Mouse (Mus musculus): Measurements from ENCODE around the gene Sart3. TPM values are rescaled to one million over a fixed set of nuclear protein-coding genes. Genes with fewer than 3 reads are reported as not detected.
A peak's percentile ranks its signal among the peaks of the same experiment; 100 is the strongest.
"Not testable (repeated sequence)": the region's sequence is repeated elsewhere in the genome, so short reads cannot be mapped to it uniquely, and the experiment has no call there.

The Sart3 gene
- polyA plus RNA-seq, 1 experiment, result 10.7 TPM

- WGBS, result 73% methylated on average over 7 of the region's 7 CpGs
- H3K4me1 ChIP-seq (ENCODE audit: control insufficient read depth, insufficient read depth, insufficient read length, low read length), result peaks cover 6% of the 10 kb centered on the region; the same call in 1 of the 2 replicates
- no peak for TF ChIP-seq CTCF (IDR thresholded peaks at IDR 0.05; ENCODE audit: extremely low read depth, insufficient read length, insufficient replicate concordance, low read depth, low read length)
- no peak for TF ChIP-seq POLR2A (IDR thresholded peaks at IDR 0.05; ENCODE audit: low read depth, low read length)
- H3K4me3 ChIP-seq (ENCODE audit: low read depth, low read length), result no peak overlapping the region
- no peak overlapping the region for H3K27ac ChIP-seq (ENCODE audit: insufficient read depth, low read depth, low read length)
- H3K27me3 ChIP-seq (ENCODE audit: control insufficient read depth, insufficient read depth, low read length), result 0 out of 2 replicates have a peak, but pooled peaks cover 6% of the 10 kb centered on the region
- H3K36me3 ChIP-seq (ENCODE audit: control insufficient read depth, insufficient read depth, low read length), result peaks cover 15% of the 10 kb centered on the region
These were observed 8.9 kb upstream of the Sart3 start for GRCm38 (mm10) chr5:113781254-113781653.

GRCm38 (mm10) chr5:113780763-113781162 lies 8.5 kb upstream of the Sart3 start:
- TF ChIP-seq POLR2A (IDR thresholded peaks at IDR 0.05; ENCODE audit: low read depth, low read length) (no peak), CTCF (IDR thresholded peaks at IDR 0.05; ENCODE audit: extremely low read depth, insufficient read length, insufficient replicate concordance, low read depth, low read length) (no peak)
- H3K36me3 ChIP-seq (ENCODE audit: control insufficient read depth, insufficient read depth, low read length), result peaks cover 20% of the 10 kb centered on the region
- 0 out of 2 replicates have a peak, but pooled peaks cover 6% of the 10 kb centered on the region for H3K27me3 ChIP-seq (ENCODE audit: control insufficient read depth, insufficient read depth, low read length)
- H3K4me3 ChIP-seq (ENCODE audit: low read depth, low read length), result no peak overlapping the region
- peaks cover 10% of the 10 kb centered on the region; the same call in 1 of the 2 replicates for H3K4me1 ChIP-seq (ENCODE audit: control insufficient read depth, insufficient read depth, insufficient read length, low read length)
- WGBS, result 89% methylated on average over 5 of the region's 5 CpGs
- no peak overlapping the region for H3K27ac ChIP-seq (ENCODE audit: insufficient read depth, low read depth, low read length)

- H3K36me3 ChIP-seq (ENCODE audit: control insufficient read depth, insufficient read depth, low read length), result peaks cover 24% of the 10 kb centered on the region
- no peak overlapping the region for H3K27ac ChIP-seq (ENCODE audit: insufficient read depth, low read depth, low read length)
- TF ChIP-seq CTCF (IDR thresholded peaks at IDR 0.05; ENCODE audit: extremely low read depth, insufficient read length, insufficient replicate concordance, low read depth, low read length) (no peak), POLR2A (IDR thresholded peaks at IDR 0.05; ENCODE audit: low read depth, low read length) (no peak)
- WGBS, result 98% methylated on average over 3 of the region's 3 CpGs
- H3K4me3 ChIP-seq (ENCODE audit: low read depth, low read length), result no peak overlapping the region
- peaks cover 12% of the 10 kb centered on the region; the same call in 1 of the 2 replicates for H3K4me1 ChIP-seq (ENCODE audit: control insufficient read depth, insufficient read depth, insufficient read length, low read length)
- 0 out of 2 replicates have a peak, but pooled peaks cover 6% of the 10 kb centered on the region for H3K27me3 ChIP-seq (ENCODE audit: control insufficient read depth, insufficient read depth, low read length)
These were observed 7.9 kb upstream of the Sart3 start for GRCm38 (mm10) chr5:113780082-113780752.

- TF ChIP-seq CTCF (IDR thresholded peaks at IDR 0.05; ENCODE audit: extremely low read depth, insufficient read length, insufficient replicate concordance, low read depth, low read length), result no peak
- no peak for TF ChIP-seq POLR2A (IDR thresholded peaks at IDR 0.05; ENCODE audit: low read depth, low read length)
- Histone ChIP-seq H3K27me3 (ENCODE audit: control insufficient read depth, insufficient read depth, low read length) (0 out of 2 replicates have a peak, but pooled peaks cover 6% of the 10 kb centered on the region), H3K36me3 (ENCODE audit: control insufficient read depth, insufficient read depth, low read length) (peaks cover 30% of the 10 kb centered on the region), H3K4me1 (ENCODE audit: control insufficient read depth, insufficient read depth, insufficient read length, low read length) (peaks cover 12% of the 10 kb centered on the region; the same call in 1 of the 2 replicates), H3K27ac (ENCODE audit: insufficient read depth, low read depth, low read length) (no peak overlapping the region), H3K4me3 (ENCODE audit: low read depth, low read length) (no peak overlapping the region)
- WGBS, result 67% methylated on average over 5 of the region's 5 CpGs
These were observed 7.3 kb upstream of the Sart3 start for GRCm38 (mm10) chr5:113779569-113779968.

- peaks cover 12% of the 10 kb centered on the region; the same call in 1 of the 2 replicates for H3K4me1 ChIP-seq (ENCODE audit: control insufficient read depth, insufficient read depth, insufficient read length, low read length)
- H3K4me3 ChIP-seq (ENCODE audit: low read depth, low read length), result not testable (repeated sequence)
- WGBS, result 83% methylated on average over 8 of the region's 8 CpGs
These were observed 5.4 kb upstream of the Sart3 start for GRCm38 (mm10) chr5:113777728-113778127.

GRCm38 (mm10) chr5:113776896-113777226 lies 4.6 kb upstream of the Sart3 start:
- TF ChIP-seq POLR2A (IDR thresholded peaks at IDR 0.05; ENCODE audit: low read depth, low read length), result no peak
- TF ChIP-seq CTCF (IDR thresholded peaks at IDR 0.05; ENCODE audit: extremely low read depth, insufficient read length, insufficient replicate concordance, low read depth, low read length), result no peak
- Histone ChIP-seq H3K4me1 (ENCODE audit: control insufficient read depth, insufficient read depth, insufficient read length, low read length) (peaks cover 12% of the 10 kb centered on the region; the same call in 1 of the 2 replicates), H3K4me3 (ENCODE audit: low read depth, low read length) (no peak overlapping the region), H3K36me3 (ENCODE audit: control insufficient read depth, insufficient read depth, low read length) (peaks cover 33% of the 10 kb centered on the region), H3K27ac (ENCODE audit: insufficient read depth, low read depth, low read length) (peak overlapping the region; percentile 62), H3K27me3 (ENCODE audit: control insufficient read depth, insufficient read depth, low read length) (no peaks in the 10 kb centered on the region)
- 74% methylated on average over 8 of the region's 8 CpGs for WGBS

More at GRCm38 (mm10) chr5:113777728-113778127, 5.4 kb upstream of the Sart3 start:
- H3K27ac ChIP-seq (ENCODE audit: insufficient read depth, low read depth, low read length); H3K27me3 ChIP-seq (ENCODE audit: control insufficient read depth, insufficient read depth, low read length): not testable (repeated sequence)
- H3K36me3 ChIP-seq (ENCODE audit: control insufficient read depth, insufficient read depth, low read length), result peaks cover 33% of the 10 kb centered on the region

GRCm38 (mm10) chr5:113776128-113776895 lies 4.0 kb upstream of the Sart3 start:
- H3K27ac ChIP-seq (ENCODE audit: insufficient read depth, low read depth, low read length), result peak overlapping the region; percentile 62
- peaks cover 33% of the 10 kb centered on the region for H3K36me3 ChIP-seq (ENCODE audit: control insufficient read depth, insufficient read depth, low read length)
- H3K27me3 ChIP-seq (ENCODE audit: control insufficient read depth, insufficient read depth, low read length), result no peaks in the 10 kb centered on the region
- WGBS, result 69% methylated on average over 15 of the region's 15 CpGs
- no peak for TF ChIP-seq CTCF (IDR thresholded peaks at IDR 0.05; ENCODE audit: extremely low read depth, insufficient read length, insufficient replicate concordance, low read depth, low read length)
- TF ChIP-seq POLR2A (IDR thresholded peaks at IDR 0.05; ENCODE audit: low read depth, low read length), result no peak
- no peak overlapping the region for H3K4me3 ChIP-seq (ENCODE audit: low read depth, low read length)
- peaks cover 12% of the 10 kb centered on the region; the same call in 1 of the 2 replicates for H3K4me1 ChIP-seq (ENCODE audit: control insufficient read depth, insufficient read depth, insufficient read length, low read length)

All from small intestine, adult 2 months (tissue).